Mouse (Mus musculus) lung, postnatal 0 days (tissue): ENCODE results near the gene Tbc1d14. TPM values are rescaled to one million over a fixed set of nuclear protein-coding genes. Genes with fewer than 3 reads are reported as not detected.

ENCODE experiments used
- ATAC-seq: fragments of 200-750 bp; cut with Nextera tagmentation; 2 replicates; pipeline ENCODE4 v1.8.0; 2017; ENCODE audit warnings: moderate library complexity
- DNase-seq: peaks from one replicate; pipeline ENCODE4 v3.0.0-alpha.2; 2016; ENCODE audit warnings: low spot score
- H3K27ac ChIP-seq: fragments of 300-500 bp; sonication (generic); 2 replicates; pipeline ENCODE4 v1.5.1; 2014; ENCODE audit warnings: antibody characterized with exemption, mild to moderate bottlenecking, low read length, mixed read lengths
- H3K27me3 ChIP-seq: fragments of 300-500 bp; sonication (generic); replicated peaks from 2 replicates; pipeline ENCODE4 v1.6.1; 2014; ENCODE audit warnings: low read length, mixed read lengths; ENCODE audit not compliant: insufficient read depth
- H3K36me3 ChIP-seq: fragments of 300-500 bp; sonication (generic); 2 replicates; pipeline ENCODE4 v1.6.1; 2014; ENCODE audit warnings: low read length, mixed read lengths; ENCODE audit not compliant: insufficient read depth
- H3K4me1 ChIP-seq: fragments of 300-500 bp; sonication (generic); 2 replicates; pipeline ENCODE4 v1.6.1; 2014; ENCODE audit warnings: antibody characterized with exemption, low read depth, low read length, mixed read lengths; ENCODE audit not compliant: insufficient read depth
- H3K4me2 ChIP-seq: fragments of 300-500 bp; sonication (generic); replicated peaks from 2 replicates; pipeline ENCODE4 v1.6.1; 2014; ENCODE audit warnings: low read depth, mild to moderate bottlenecking, low read length, moderate library complexity, mixed read lengths
- H3K4me3 ChIP-seq: fragments of 300-500 bp; sonication (generic); 2 replicates; pipeline ENCODE4 v1.5.1; 2014; ENCODE audit warnings: low read depth, low read length
- H3K9ac ChIP-seq: fragments of 300-500 bp; sonication (generic); replicated peaks from 2 replicates; pipeline ENCODE4 v1.6.1; 2014; ENCODE audit warnings: low read depth, mild to moderate bottlenecking
- H3K9me3 ChIP-seq: fragments of 300-500 bp; sonication (generic); 2 replicates; pipeline ENCODE4 v1.6.1; 2016; ENCODE audit warnings: low read length, mixed read lengths
- CTCF ChIP-seq: IDR thresholded peaks from 2 replicates; pipeline ENCODE4 v1.5.1; 2016; ENCODE audit warnings: antibody characterized with exemption, mild to moderate bottlenecking
- EP300 ChIP-seq: IDR thresholded peaks from 2 replicates; pipeline ENCODE4 v1.6.1; 2016; ENCODE audit warnings: antibody characterized with exemption, mild to moderate bottlenecking, control low read depth
- WGBS: fragments of 180-500 bp; shearing (Covaris S2); extraction: QIAGEN DNeasy Blood & Tissue Kit; methylation state at CpG from one replicate; pipeline ENCODE4 v1.1.7; 2014; 5-methylcytosine and 5-hydroxymethylcytosine counted together
- polyA plus RNA-seq: library from polyadenylated mRNA; unstranded; fragments of >200 nt; fragmentation: Nextera tagmentation; extraction: Ambion mirVana; gene quantifications from 2 replicates; pipeline ENCODE4 v1.2.1, GENCODE M21; 2015

Tbc1d14 gene
- polyA plus RNA-seq, 1 experiment from 2014 or later: 15.0 TPM

- 53% methylated on average over 3 of the region's 3 CpGs for WGBS
- TF ChIP-seq CTCF (no peak), EP300 (no peak)
- peaks cover 9% of the 10 kb centered on the region; the same call in 1 of the 2 replicates for H3K4me1 ChIP-seq
- H3K36me3 ChIP-seq: peaks cover 7% of the 10 kb centered on the region; the same call in 1 of the 2 replicates
- DNase-seq (peak; percentile 38), ATAC-seq (0 out of 2 replicates have a peak, but pooled peaks have one; percentile 14)
- no peaks in the 10 kb centered on the region for H3K27me3 ChIP-seq
- no peak overlapping the region for H3K4me2 ChIP-seq
- H3K4me3 ChIP-seq: no peak overlapping the region
- H3K9me3 ChIP-seq: no peaks in the 10 kb centered on the region
- peak overlapping the region; percentile 7; the same call in 1 of the 2 replicates for H3K27ac ChIP-seq
- no peak overlapping the region for H3K9ac ChIP-seq
These were observed 17.8 kb downstream of the Tbc1d14 start for GRCm38 (mm10) chr5:36575227-36575626.

- H3K4me3 ChIP-seq: no peak overlapping the region
- TF ChIP-seq CTCF (no peak), EP300 (no peak; the same call in 1 of the 2 replicates)
- no peaks in the 10 kb centered on the region for H3K9me3 ChIP-seq
- peaks cover 7% of the 10 kb centered on the region; the same call in 1 of the 2 replicates for H3K36me3 ChIP-seq
- no peak overlapping the region for H3K9ac ChIP-seq
- no peak overlapping the region for H3K4me2 ChIP-seq
- H3K4me1 ChIP-seq: peaks cover 9% of the 10 kb centered on the region; the same call in 1 of the 2 replicates
- 23% methylated on average over 8 of the region's 8 CpGs for WGBS
- no peaks in the 10 kb centered on the region for H3K27me3 ChIP-seq
- ATAC-seq (peak; percentile 86), DNase-seq (peak; percentile 83)
- H3K27ac ChIP-seq: peak overlapping the region; percentile 62
These were observed 18.8 kb downstream of the Tbc1d14 start for GRCm38 (mm10) chr5:36574147-36574870.

DNA sequence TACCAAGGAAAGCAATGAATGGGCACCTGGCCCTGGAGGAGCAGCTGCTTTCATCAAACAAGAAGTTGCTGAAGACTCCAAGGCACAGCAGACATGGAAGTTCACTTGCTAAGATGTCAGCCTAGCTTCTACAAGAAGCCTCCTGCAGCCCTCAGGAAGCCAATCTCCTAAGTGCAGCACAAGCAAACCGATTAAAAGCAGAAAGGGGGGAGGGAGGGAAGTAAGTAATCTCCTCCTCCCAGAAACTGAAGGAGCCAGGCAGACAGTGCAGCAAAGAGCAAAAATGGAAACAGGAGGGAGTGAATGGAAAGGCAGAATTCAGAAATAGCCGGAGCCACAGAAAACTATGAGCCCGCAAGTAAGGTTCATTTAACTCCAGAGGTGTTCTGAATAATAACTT is 19.7 kb downstream of the Tbc1d14 start:
- H3K36me3 ChIP-seq: peaks cover 7% of the 10 kb centered on the region; the same call in 1 of the 2 replicates
- DNase-seq: no peak
- TF ChIP-seq EP300 (no peak), CTCF (no peak)
- no peak overlapping the region for H3K4me2 ChIP-seq
- no peak overlapping the region for H3K9ac ChIP-seq
- H3K27ac ChIP-seq: no peak overlapping the region
- no peaks in the 10 kb centered on the region for H3K9me3 ChIP-seq
- 57% methylated on average over 3 of the region's 3 CpGs for WGBS
- peaks cover 9% of the 10 kb centered on the region; the same call in 1 of the 2 replicates for H3K4me1 ChIP-seq
- no peak overlapping the region for H3K4me3 ChIP-seq
- no peaks in the 10 kb centered on the region for H3K27me3 ChIP-seq
- no peak for ATAC-seq

DNA sequence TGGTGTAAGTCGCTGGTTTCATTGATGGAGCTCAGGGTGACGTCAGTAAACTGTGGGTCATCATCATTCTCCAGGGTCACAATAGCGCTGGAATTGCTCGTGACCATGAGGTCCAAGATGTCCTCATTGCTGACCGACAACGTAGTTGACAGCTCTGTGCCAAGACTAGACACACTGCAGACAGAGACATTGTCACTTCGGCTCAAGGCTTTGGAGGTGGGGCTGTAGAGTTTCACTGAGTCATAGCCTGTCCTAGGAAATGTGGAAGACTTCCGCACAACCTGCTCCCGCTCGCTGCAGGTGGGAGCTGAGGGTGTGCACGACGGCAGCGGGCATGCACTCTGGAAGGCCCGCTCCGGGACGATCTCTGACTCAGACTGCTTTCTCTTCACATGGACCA is 21.7 kb downstream of the Tbc1d14 start:
- Histone ChIP-seq H3K4me3 (no peak overlapping the region), H3K36me3 (peaks cover 7% of the 10 kb centered on the region; the same call in 1 of the 2 replicates), H3K4me1 (peaks cover 13% of the 10 kb centered on the region; the same call in 1 of the 2 replicates), H3K27me3 (no peaks in the 10 kb centered on the region), H3K9me3 (no peaks in the 10 kb centered on the region), H3K27ac (no peak overlapping the region), H3K9ac (no peak overlapping the region), H3K4me2 (no peak overlapping the region)
- WGBS: 92% methylated on average over 16 of the region's 16 CpGs
- TF ChIP-seq EP300 (no peak), CTCF (no peak)
- DNase-seq (no peak), ATAC-seq (no peak)

DNA sequence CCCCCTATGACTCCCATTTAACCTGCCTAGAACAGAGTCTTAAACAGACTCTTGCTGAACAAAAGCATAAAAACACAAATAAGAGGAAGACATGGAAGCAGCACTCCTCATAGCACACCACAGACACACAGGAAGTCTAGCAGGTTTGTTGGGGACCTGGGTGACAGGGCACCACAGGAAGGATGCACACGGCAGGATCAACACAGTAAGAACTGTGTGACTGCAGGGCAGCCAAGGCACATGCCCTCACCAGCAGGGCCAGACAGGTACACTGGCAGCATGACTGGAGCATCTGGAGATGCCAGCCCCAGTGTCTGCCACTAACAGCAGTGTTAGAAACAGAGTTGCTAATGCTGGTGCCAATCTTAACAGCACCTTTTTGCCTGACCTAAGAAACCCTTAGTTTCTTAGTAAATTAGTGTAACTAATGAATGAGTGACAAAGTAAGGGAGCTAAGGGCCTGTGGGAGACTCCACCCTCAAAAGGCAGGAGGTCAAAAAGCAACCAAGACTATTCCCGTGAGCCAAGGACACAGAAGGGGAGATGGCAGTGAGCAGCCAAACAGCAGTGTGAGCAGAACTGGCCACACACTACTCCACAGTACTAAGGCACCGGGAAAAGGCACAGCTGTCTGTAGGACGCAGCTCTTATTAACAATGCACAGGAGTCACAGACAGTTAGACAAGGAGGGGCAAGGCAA is 22.4 kb downstream of the Tbc1d14 start:
- Histone ChIP-seq H3K36me3 (peaks cover 7% of the 10 kb centered on the region; the same call in 1 of the 2 replicates), H3K4me2 (no peak overlapping the region), H3K4me3 (no peak overlapping the region), H3K27me3 (no peaks in the 10 kb centered on the region), H3K9ac (no peak overlapping the region), H3K27ac (no peak overlapping the region), H3K9me3 (no peaks in the 10 kb centered on the region), H3K4me1 (peaks cover 13% of the 10 kb centered on the region; the same call in 1 of the 2 replicates)
- no peak for TF ChIP-seq CTCF
- no peak for TF ChIP-seq EP300
- DNase-seq: no peak
- WGBS: 82% methylated on average over 4 of the region's 4 CpGs
- no peak for ATAC-seq

GRCm38 (mm10) chr5:36570098-36570497 is 23.0 kb downstream of the Tbc1d14 start:
- Histone ChIP-seq H3K4me3 (no peak overlapping the region), H3K27ac (no peak overlapping the region), H3K9me3 (no peaks in the 10 kb centered on the region), H3K9ac (no peak overlapping the region), H3K27me3 (no peaks in the 10 kb centered on the region), H3K36me3 (peaks cover 7% of the 10 kb centered on the region; the same call in 1 of the 2 replicates), H3K4me1 (peaks cover 10% of the 10 kb centered on the region; the same call in 1 of the 2 replicates), H3K4me2 (no peak overlapping the region)
- TF ChIP-seq CTCF: no peak
- DNase-seq: no peak
- 87% methylated on average over 7 of the region's 7 CpGs for WGBS
- ATAC-seq: no peak
